Mouse (Mus musculus): Measurements from ENCODE around the gene Scnn1a.

Scnn1a gene

GRCm38 (mm10) chr6:125340244-125340643, 19.8 kb downstream of the Scnn1a start:
- DNase-seq (ENCODE audit: low read depth, low spot score), result no peak

GRCm38 (mm10) chr6:125342198-125342597, 21.7 kb downstream of the Scnn1a start:
- no peak for DNase-seq (ENCODE audit: low read depth, low spot score)

- DNase-seq (ENCODE audit: low read depth, low spot score), result no peak
Observed at GRCm38 (mm10) chr6:125344084-125344483, 23.6 kb downstream of the Scnn1a start.

- DNase-seq (ENCODE audit: low read depth, low spot score), result no peak
Observed at GRCm38 (mm10) chr6:125344866-125345265, 24.4 kb downstream of the Scnn1a start.

- no peak for DNase-seq (ENCODE audit: low read depth, low spot score)
Observed at GRCm38 (mm10) chr6:125345625-125346024, 25.2 kb downstream of the Scnn1a start.

GRCm38 (mm10) chr6:125346029-125346428, 25.6 kb downstream of the Scnn1a start:
- DNase-seq (ENCODE audit: low read depth, low spot score), result no peak

GRCm38 (mm10) chr6:125348721-125349574, 28.5 kb downstream of the Scnn1a start, which contains the start of gene Tnfrsf1a:
TSS of gene Tnfrsf1a (plus strand) at chr6:125349362.
- DNase-seq (ENCODE audit: low read depth, low spot score), result no peak

GRCm38 (mm10) chr6:125349575-125350230, 29.2 kb downstream of the Scnn1a start:
- peak; percentile 51 for DNase-seq (ENCODE audit: low read depth, low spot score)

GRCm38 (mm10) chr6:125350231-125350994, 30.0 kb downstream of the Scnn1a start:
- no peak for DNase-seq (ENCODE audit: low read depth, low spot score)

GRCm38 (mm10) chr6:125350995-125351324, 30.5 kb downstream of the Scnn1a start:
- no peak for DNase-seq (ENCODE audit: low read depth, low spot score)

GRCm38 (mm10) chr6:125351368-125352045, 31.0 kb downstream of the Scnn1a start:
- no peak for DNase-seq (ENCODE audit: low read depth, low spot score)

- DNase-seq (ENCODE audit: low read depth, low spot score), result no peak
Observed at GRCm38 (mm10) chr6:125352046-125352384, 31.6 kb downstream of the Scnn1a start.

GRCm38 (mm10) chr6:125352811-125353210, 32.4 kb downstream of the Scnn1a start:
- DNase-seq (ENCODE audit: low read depth, low spot score), result no peak

GRCm38 (mm10) chr6:125353221-125353620, 32.8 kb downstream of the Scnn1a start:
- no peak for DNase-seq (ENCODE audit: low read depth, low spot score)

- no peak for DNase-seq (ENCODE audit: low read depth, low spot score)
Observed at GRCm38 (mm10) chr6:125353655-125354054, 33.2 kb downstream of the Scnn1a start.

- no peak for DNase-seq (ENCODE audit: low read depth, low spot score)
Observed at GRCm38 (mm10) chr6:125354352-125355151, 34.1 kb downstream of the Scnn1a start.

- DNase-seq (ENCODE audit: low read depth, low spot score), result no peak
Observed at GRCm38 (mm10) chr6:125355197-125355741, 34.8 kb downstream of the Scnn1a start.

- DNase-seq (ENCODE audit: low read depth, low spot score), result no peak
Observed at GRCm38 (mm10) chr6:125356264-125356663, 35.8 kb downstream of the Scnn1a start.

GRCm38 (mm10) chr6:125357334-125357733, 36.9 kb downstream of the Scnn1a start:
- no peak for DNase-seq (ENCODE audit: low read depth, low spot score)

- DNase-seq (ENCODE audit: low read depth, low spot score), result no peak
Observed at GRCm38 (mm10) chr6:125359999-125360398, 39.5 kb downstream of the Scnn1a start.

GRCm38 (mm10) chr6:125360846-125361245, 40.4 kb downstream of the Scnn1a start:
- no peak for DNase-seq (ENCODE audit: low read depth, low spot score)

Data from embryo, embryonic 11.5 days (tissue).